Mouse (Mus musculus): Measurements from ENCODE around the gene Asprv1.
A peak's percentile ranks its signal among the peaks of the same experiment; 100 is the strongest.

Asprv1 gene

GRCm38 (mm10) chr6:86667061-86667460 lies 39.1 kb downstream of the Asprv1 start:
- no peak for DNase-seq (ENCODE audit: low spot score)

GRCm38 (mm10) chr6:86668580-86669239 lies 40.7 kb downstream of the Asprv1 start, which contains the start of gene Mxd1:
Mxd1 (minus strand) TSS chr6:86669161.
- no peak for DNase-seq (ENCODE audit: low spot score)

GRCm38 (mm10) chr6:86669240-86669727 lies 41.3 kb downstream of the Asprv1 start:
- DNase-seq (ENCODE audit: low spot score), result peak; percentile 99

GRCm38 (mm10) chr6:86670873-86671272 lies 42.9 kb downstream of the Asprv1 start:
- DNase-seq (ENCODE audit: low spot score), result peak; percentile 67

GRCm38 (mm10) chr6:86678341-86678740 lies 50.4 kb downstream of the Asprv1 start:
- DNase-seq (ENCODE audit: low spot score), result no peak
